Mouse (Mus musculus): ENCODE results near the gene Crb1. TPM values are rescaled to one million over a fixed set of nuclear protein-coding genes. Genes with fewer than 3 reads are reported as not detected.
"Not testable (repeated sequence)": the region's sequence is repeated elsewhere in the genome, so short reads cannot be mapped to it uniquely, and the experiment has no call there.

Gene Crb1
- 0.12 and 0.15 TPM in 2 replicates for polyA plus RNA-seq (2015; fragmentation: Nextera tagmentation; extraction: Ambion mirVana)

GRCm38 (mm10) chr1:139376638-139377286 is at the start of gene Crb1:
Gene Crb1 (minus strand): TSS chr1:139377100.
- Histone ChIP-seq H3K4me3 (replicated peaks) (no peak within 1 kb of the TSS), H3K4me1 (no peaks in the 10 kb centered on the region), H3K4me2 (peak within 1 kb of the TSS; percentile 29; the same call in 1 of the 2 replicates), H3K9me3 (no peaks in the 10 kb centered on the region), H3K36me3 (no peaks in the 10 kb centered on the region), H3K27me3 (replicated peaks) (no peaks in the 10 kb centered on the region), H3K27ac (no peak within 1 kb of the TSS), H3K9ac (no peak within 1 kb of the TSS)
- WGBS, result 8% methylated on average over 5 of the region's 5 CpGs
- no peak for ATAC-seq (ENCODE audit: insufficient read depth, low FRiP score, low read depth)

GRCm38 (mm10) chr1:139425006-139425405 is 48.1 kb upstream of the Crb1 start:
- Histone ChIP-seq H3K36me3 (peaks cover 9% of the 10 kb centered on the region), H3K4me3 (replicated peaks) (peak overlapping the region; percentile 21), H3K4me2 (peak overlapping the region; percentile 44), H3K4me1 (peaks cover 22% of the 10 kb centered on the region), H3K9me3 (no peaks in the 10 kb centered on the region), H3K27me3 (replicated peaks) (no peaks in the 10 kb centered on the region), H3K27ac (no peak overlapping the region), H3K9ac (no peak overlapping the region)
- no peak for ATAC-seq (ENCODE audit: insufficient read depth, low FRiP score, low read depth)
- WGBS, result 38% methylated on average over 3 of the region's 3 CpGs

GRCm38 (mm10) chr1:139423931-139424330 is 47.0 kb upstream of the Crb1 start:
- no peaks in the 10 kb centered on the region for H3K9me3 ChIP-seq
- H3K36me3 ChIP-seq, result peaks cover under 1% of the 10 kb centered on the region
- H3K27ac ChIP-seq, result no peak overlapping the region
- WGBS, result 48% methylated on average over 10 of the region's 10 CpGs
- no peak for ATAC-seq (ENCODE audit: insufficient read depth, low FRiP score, low read depth)
- H3K4me3 ChIP-seq (replicated peaks), result peak overlapping the region; percentile 78
- no peaks in the 10 kb centered on the region for H3K27me3 ChIP-seq (replicated peaks)
- peak overlapping the region; percentile 65 for H3K4me2 ChIP-seq
- peaks cover 22% of the 10 kb centered on the region for H3K4me1 ChIP-seq
- H3K9ac ChIP-seq, result no peak overlapping the region

GRCm38 (mm10) chr1:139422941-139423340 is 46.0 kb upstream of the Crb1 start:
- Histone ChIP-seq H3K4me3 (replicated peaks) (peak overlapping the region; percentile 78), H3K36me3 (no peaks in the 10 kb centered on the region), H3K27me3 (replicated peaks) (no peaks in the 10 kb centered on the region), H3K27ac (peak overlapping the region; percentile 88), H3K9ac (no peak overlapping the region; the same call in 1 of the 2 replicates), H3K9me3 (no peaks in the 10 kb centered on the region), H3K4me2 (peak overlapping the region; percentile 65), H3K4me1 (peaks cover 22% of the 10 kb centered on the region)
- 11% methylated on average over 10 of the region's 10 CpGs for WGBS
- ATAC-seq (ENCODE audit: insufficient read depth, low FRiP score, low read depth), result no peak

- Histone ChIP-seq H3K27me3 (replicated peaks) (no peaks in the 10 kb centered on the region), H3K4me3 (replicated peaks) (peak within 1 kb of the TSS; percentile 78), H3K4me1 (peaks cover 22% of the 10 kb centered on the region), H3K36me3 (no peaks in the 10 kb centered on the region), H3K27ac (peak within 1 kb of the TSS; percentile 88), H3K9me3 (no peaks in the 10 kb centered on the region), H3K4me2 (peak within 1 kb of the TSS; percentile 65), H3K9ac (peak within 1 kb of the TSS; percentile 84)
- under 1% methylated on average over 60 of the region's 88 CpGs for WGBS
- ATAC-seq (ENCODE audit: insufficient read depth, low FRiP score, low read depth), result peak; percentile 97
Observed at GRCm38 (mm10) chr1:139421875-139422791, 45.2 kb upstream of the Crb1 start, which contains the start of gene Zbtb41. Gene Zbtb41 (plus strand): TSS chr1:139422288.

GRCm38 (mm10) chr1:139421521-139421874 is 44.6 kb upstream of the Crb1 start:
- Histone ChIP-seq H3K9ac (peak overlapping the region; percentile 84; the same call in 1 of the 2 replicates), H3K4me3 (replicated peaks) (peak overlapping the region; percentile 78), H3K36me3 (no peaks in the 10 kb centered on the region), H3K4me2 (peak overlapping the region; percentile 65), H3K27me3 (replicated peaks) (no peaks in the 10 kb centered on the region), H3K4me1 (peaks cover 22% of the 10 kb centered on the region), H3K9me3 (no peaks in the 10 kb centered on the region), H3K27ac (no peak overlapping the region)
- WGBS, result 3% methylated on average over 8 of the region's 8 CpGs
- ATAC-seq (ENCODE audit: insufficient read depth, low FRiP score, low read depth), result no peak

- H3K27ac ChIP-seq, result no peak overlapping the region
- H3K4me2 ChIP-seq, result no peak overlapping the region
- no peaks in the 10 kb centered on the region for H3K36me3 ChIP-seq
- no peak overlapping the region for H3K4me3 ChIP-seq (replicated peaks)
- no peaks in the 10 kb centered on the region for H3K9me3 ChIP-seq
- no peaks in the 10 kb centered on the region for H3K27me3 ChIP-seq (replicated peaks)
- no peak for ATAC-seq (ENCODE audit: insufficient read depth, low FRiP score, low read depth)
- no peak overlapping the region for H3K9ac ChIP-seq
- 71% methylated on average over 3 of the region's 3 CpGs for WGBS
- H3K4me1 ChIP-seq, result no peaks in the 10 kb centered on the region
Observed at GRCm38 (mm10) chr1:139413465-139413864, 36.6 kb upstream of the Crb1 start.

GRCm38 (mm10) chr1:139412365-139412764 is 35.5 kb upstream of the Crb1 start:
- not testable (repeated sequence) for H3K36me3 ChIP-seq; H3K27me3 ChIP-seq (replicated peaks); H3K9me3 ChIP-seq; H3K4me1 ChIP-seq; ATAC-seq (ENCODE audit: insufficient read depth, low FRiP score, low read depth); H3K4me2 ChIP-seq; H3K27ac ChIP-seq; H3K4me3 ChIP-seq (replicated peaks); H3K9ac ChIP-seq
- 89% methylated on average over 2 of the region's 2 CpGs for WGBS

GRCm38 (mm10) chr1:139407701-139408100 is 30.8 kb upstream of the Crb1 start:
- H3K4me2 ChIP-seq, result no peak overlapping the region
- no peak for ATAC-seq (ENCODE audit: insufficient read depth, low FRiP score, low read depth)
- H3K4me3 ChIP-seq (replicated peaks), result no peak overlapping the region
- no peaks in the 10 kb centered on the region for H3K9me3 ChIP-seq
- no peaks in the 10 kb centered on the region for H3K36me3 ChIP-seq
- no peak overlapping the region for H3K9ac ChIP-seq
- no peak overlapping the region for H3K27ac ChIP-seq
- no peaks in the 10 kb centered on the region for H3K4me1 ChIP-seq
- 57% methylated on average over 5 of the region's 5 CpGs for WGBS
- no peaks in the 10 kb centered on the region for H3K27me3 ChIP-seq (replicated peaks)

- H3K4me2 ChIP-seq, result no peak overlapping the region
- H3K27ac ChIP-seq, result no peak overlapping the region
- H3K9me3 ChIP-seq, result no peaks in the 10 kb centered on the region
- H3K36me3 ChIP-seq, result no peaks in the 10 kb centered on the region
- no peaks in the 10 kb centered on the region for H3K27me3 ChIP-seq (replicated peaks)
- H3K9ac ChIP-seq, result no peak overlapping the region
- no peak overlapping the region for H3K4me3 ChIP-seq (replicated peaks)
- H3K4me1 ChIP-seq, result no peaks in the 10 kb centered on the region
- no peak for ATAC-seq (ENCODE audit: insufficient read depth, low FRiP score, low read depth)
Observed at GRCm38 (mm10) chr1:139405766-139406165, 28.9 kb upstream of the Crb1 start.

GRCm38 (mm10) chr1:139396589-139396988 is 19.7 kb upstream of the Crb1 start:
- H3K4me3 ChIP-seq (replicated peaks), result no peak overlapping the region
- no peak overlapping the region for H3K27ac ChIP-seq
- no peaks in the 10 kb centered on the region for H3K27me3 ChIP-seq (replicated peaks)
- no peak overlapping the region for H3K4me2 ChIP-seq
- H3K9me3 ChIP-seq, result no peaks in the 10 kb centered on the region
- H3K4me1 ChIP-seq, result no peaks in the 10 kb centered on the region
- ATAC-seq (ENCODE audit: insufficient read depth, low FRiP score, low read depth), result no peak
- 13% methylated on average over 1 of the region's 1 CpGs for WGBS
- H3K36me3 ChIP-seq, result no peaks in the 10 kb centered on the region
- no peak overlapping the region for H3K9ac ChIP-seq

- Histone ChIP-seq H3K27me3 (replicated peaks) (no peaks in the 10 kb centered on the region), H3K9ac (no peak overlapping the region), H3K4me1 (no peaks in the 10 kb centered on the region), H3K4me3 (replicated peaks) (no peak overlapping the region), H3K4me2 (no peak overlapping the region), H3K36me3 (no peaks in the 10 kb centered on the region), H3K9me3 (no peaks in the 10 kb centered on the region), H3K27ac (no peak overlapping the region)
- ATAC-seq (ENCODE audit: insufficient read depth, low FRiP score, low read depth), result no peak
- 41% methylated on average over 2 of the region's 2 CpGs for WGBS
Observed at GRCm38 (mm10) chr1:139391747-139392146, 14.8 kb upstream of the Crb1 start.
